Mouse (Mus musculus) limb, embryonic 15.5 days (tissue): ENCODE measurements at regions not wholly inside any gene's neighbourhood (a gene's known extent, or its start where the extent isn't known, plus 50 kb on each side); places are given as distances from the start of the nearest gene placed in this dataset.

Experiments
- ATAC-seq: fragments of 200-750 bp; cut with Nextera tagmentation; 2 replicates; pipeline ENCODE4 v1.8.0; 2017; ENCODE audit warnings: low read depth, moderate TSS enrichment; ENCODE audit not compliant: insufficient number of reproducible peaks, low FRiP score, low TSS enrichment
- H3K27ac ChIP-seq: fragments of 300-500 bp; sonication (generic); 2 replicates; pipeline ENCODE4 v1.5.1; 2015; ENCODE audit warnings: moderate library complexity, mild to moderate bottlenecking, inconsistent platforms
- H3K27me3 ChIP-seq: fragments of 300-500 bp; sonication (generic); 2 replicates; pipeline ENCODE4 v1.6.1; 2015; ENCODE audit warnings: inconsistent platforms
- H3K36me3 ChIP-seq: fragments of 300-500 bp; sonication (generic); 2 replicates; pipeline ENCODE4 v1.6.1; 2015; ENCODE audit warnings: inconsistent platforms
- H3K4me1 ChIP-seq: fragments of 300-500 bp; sonication (generic); 2 replicates; pipeline ENCODE4 v1.6.1; 2015; ENCODE audit warnings: inconsistent platforms
- H3K4me2 ChIP-seq: fragments of 300-500 bp; sonication (generic); 2 replicates; pipeline ENCODE4 v1.6.1; 2015; ENCODE audit warnings: mild to moderate bottlenecking, inconsistent platforms
- H3K4me3 ChIP-seq: fragments of 300-500 bp; sonication (generic); 2 replicates; pipeline ENCODE4 v1.5.1; 2015; ENCODE audit warnings: mild to moderate bottlenecking, inconsistent platforms
- H3K9ac ChIP-seq: fragments of 300-500 bp; sonication (generic); 2 replicates; pipeline ENCODE4 v1.6.1; 2015; ENCODE audit warnings: inconsistent platforms
- H3K9me3 ChIP-seq: fragments of 300-500 bp; sonication (generic); 2 replicates; pipeline ENCODE4 v1.6.1; 2016; ENCODE audit warnings: inconsistent platforms
- WGBS: fragments of 180-500 bp; shearing (Covaris S2); methylation state at CpG from one replicate; pipeline ENCODE4 v1.1.7; 2015; 5-methylcytosine and 5-hydroxymethylcytosine counted together

- Histone ChIP-seq H3K27ac (no peak overlapping the region), H3K4me2 (no peak overlapping the region), H3K4me3 (no peak overlapping the region), H3K9ac (no peak overlapping the region), H3K9me3 (no peaks in the 10 kb centered on the region), H3K36me3 (no peaks in the 10 kb centered on the region), H3K4me1 (no peaks in the 10 kb centered on the region), H3K27me3 (no peaks in the 10 kb centered on the region; the same call in 1 of the 2 replicates)
- 74% methylated on average over 2 of the region's 2 CpGs for WGBS
- no peak for ATAC-seq
These were observed 888.1 kb upstream of the Tenm2 start for GRCm38 (mm10) chr11:38123789-38124330.

- no peaks in the 10 kb centered on the region for H3K9me3 ChIP-seq
- H3K4me3 ChIP-seq = no peak overlapping the region
- H3K27ac ChIP-seq = no peak overlapping the region
- no peak for ATAC-seq
- no peaks in the 10 kb centered on the region for H3K36me3 ChIP-seq
- no peak overlapping the region for H3K4me2 ChIP-seq
- no peaks in the 10 kb centered on the region; the same call in 1 of the 2 replicates for H3K27me3 ChIP-seq
- H3K9ac ChIP-seq = no peak overlapping the region
- no peaks in the 10 kb centered on the region for H3K4me1 ChIP-seq
- 40% methylated on average over 1 of the region's 1 CpGs for WGBS
These were observed 886.7 kb upstream of the Tenm2 start for GRCm38 (mm10) chr11:38122474-38122873.

GRCm38 (mm10) chr11:38121051-38121616 lies 885.4 kb upstream of the Tenm2 start:
- Histone ChIP-seq H3K9ac (no peak overlapping the region), H3K36me3 (no peaks in the 10 kb centered on the region), H3K27ac (no peak overlapping the region), H3K27me3 (no peaks in the 10 kb centered on the region), H3K9me3 (no peaks in the 10 kb centered on the region), H3K4me1 (no peaks in the 10 kb centered on the region), H3K4me2 (no peak overlapping the region), H3K4me3 (no peak overlapping the region)
- 23% methylated on average over 8 of the region's 8 CpGs for WGBS
- no peak for ATAC-seq

GRCm38 (mm10) chr11:38117741-38118140 lies 882.0 kb upstream of the Tenm2 start:
- Histone ChIP-seq H3K27me3 (no peaks in the 10 kb centered on the region), H3K4me2 (no peak overlapping the region), H3K36me3 (no peaks in the 10 kb centered on the region), H3K27ac (no peak overlapping the region), H3K4me1 (no peaks in the 10 kb centered on the region), H3K9ac (no peak overlapping the region), H3K4me3 (no peak overlapping the region), H3K9me3 (no peaks in the 10 kb centered on the region)
- 44% methylated on average over 5 of the region's 5 CpGs for WGBS
- no peak for ATAC-seq

- Histone ChIP-seq H3K27me3 (no peaks in the 10 kb centered on the region), H3K27ac (no peak overlapping the region), H3K9ac (no peak overlapping the region), H3K4me3 (no peak overlapping the region), H3K4me2 (no peak overlapping the region), H3K36me3 (no peaks in the 10 kb centered on the region), H3K9me3 (no peaks in the 10 kb centered on the region), H3K4me1 (no peaks in the 10 kb centered on the region)
- no peak for ATAC-seq
- 92% methylated on average over 2 of the region's 2 CpGs for WGBS
These were observed 856.4 kb upstream of the Tenm2 start for GRCm38 (mm10) chr11:38092202-38092601.

GRCm38 (mm10) chr11:38075171-38075732 lies 839.5 kb upstream of the Tenm2 start:
- Histone ChIP-seq H3K9me3 (no peaks in the 10 kb centered on the region), H3K4me1 (no peaks in the 10 kb centered on the region), H3K36me3 (no peaks in the 10 kb centered on the region), H3K27ac (no peak overlapping the region), H3K4me3 (no peak overlapping the region), H3K27me3 (no peaks in the 10 kb centered on the region), H3K9ac (no peak overlapping the region), H3K4me2 (no peak overlapping the region)
- 73% methylated on average over 11 of the region's 11 CpGs for WGBS
- ATAC-seq = no peak

GRCm38 (mm10) chr11:38069635-38070034 lies 833.9 kb upstream of the Tenm2 start:
- H3K27me3 ChIP-seq = no peaks in the 10 kb centered on the region
- no peaks in the 10 kb centered on the region for H3K36me3 ChIP-seq
- no peak overlapping the region for H3K9ac ChIP-seq
- no peak overlapping the region for H3K4me3 ChIP-seq
- H3K27ac ChIP-seq = no peak overlapping the region
- H3K4me2 ChIP-seq = no peak overlapping the region
- WGBS = 75% methylated on average over 4 of the region's 4 CpGs
- no peaks in the 10 kb centered on the region for H3K9me3 ChIP-seq
- ATAC-seq = no peak
- no peaks in the 10 kb centered on the region for H3K4me1 ChIP-seq

- WGBS = 71% methylated on average over 1 of the region's 1 CpGs
These were observed 831.9 kb upstream of the Tenm2 start for GRCm38 (mm10) chr11:38067682-38068081.

GRCm38 (mm10) chr11:38066091-38066490 lies 830.3 kb upstream of the Tenm2 start:
- Histone ChIP-seq H3K4me2 (no peak overlapping the region), H3K27me3 (no peaks in the 10 kb centered on the region), H3K4me3 (no peak overlapping the region), H3K27ac (no peak overlapping the region), H3K9ac (no peak overlapping the region), H3K4me1 (no peaks in the 10 kb centered on the region), H3K9me3 (no peaks in the 10 kb centered on the region), H3K36me3 (no peaks in the 10 kb centered on the region)
- no peak for ATAC-seq
- WGBS = 83% methylated on average over 5 of the region's 5 CpGs

More at GRCm38 (mm10) chr11:38067682-38068081, 831.9 kb upstream of the Tenm2 start:
- Histone ChIP-seq H3K36me3 (no peaks in the 10 kb centered on the region), H3K4me1 (no peaks in the 10 kb centered on the region), H3K9ac (no peak overlapping the region), H3K27ac (no peak overlapping the region), H3K4me2 (no peak overlapping the region), H3K4me3 (no peak overlapping the region), H3K27me3 (no peaks in the 10 kb centered on the region), H3K9me3 (no peaks in the 10 kb centered on the region)
- no peak for ATAC-seq

GRCm38 (mm10) chr11:38060105-38060504 lies 824.3 kb upstream of the Tenm2 start:
- WGBS = 66% methylated on average over 2 of the region's 2 CpGs
- no peak for ATAC-seq
- Histone ChIP-seq H3K27ac (no peak overlapping the region), H3K4me2 (no peak overlapping the region), H3K9ac (no peak overlapping the region), H3K36me3 (no peaks in the 10 kb centered on the region), H3K4me3 (no peak overlapping the region), H3K9me3 (no peaks in the 10 kb centered on the region), H3K4me1 (no peaks in the 10 kb centered on the region), H3K27me3 (no peaks in the 10 kb centered on the region)

GRCm38 (mm10) chr11:38058896-38059295 lies 823.1 kb upstream of the Tenm2 start:
- H3K27ac ChIP-seq = no peak overlapping the region
- H3K4me1 ChIP-seq = no peaks in the 10 kb centered on the region
- no peaks in the 10 kb centered on the region for H3K27me3 ChIP-seq
- H3K36me3 ChIP-seq = no peaks in the 10 kb centered on the region
- H3K9me3 ChIP-seq = no peaks in the 10 kb centered on the region
- WGBS = 73% methylated on average over 2 of the region's 2 CpGs
- ATAC-seq = no peak
- no peak overlapping the region for H3K4me3 ChIP-seq
- no peak overlapping the region for H3K9ac ChIP-seq
- H3K4me2 ChIP-seq = no peak overlapping the region

GRCm38 (mm10) chr11:38036582-38036981 lies 800.8 kb upstream of the Tenm2 start:
- 67% methylated on average over 2 of the region's 2 CpGs for WGBS
- no peak for ATAC-seq
- no peaks in the 10 kb centered on the region for H3K27me3 ChIP-seq
- H3K9ac ChIP-seq = no peak overlapping the region
- H3K4me2 ChIP-seq = no peak overlapping the region
- no peak overlapping the region for H3K4me3 ChIP-seq
- no peak overlapping the region for H3K27ac ChIP-seq
- no peaks in the 10 kb centered on the region for H3K9me3 ChIP-seq
- H3K36me3 ChIP-seq = no peaks in the 10 kb centered on the region
- no peaks in the 10 kb centered on the region for H3K4me1 ChIP-seq
